Mouse (Mus musculus) heart, embryonic 16.5 days (tissue): ENCODE results near the gene Cabp2. TPM values are rescaled to one million over a fixed set of nuclear protein-coding genes. Genes with fewer than 3 reads are reported as not detected.
"Not testable (repeated sequence)": the region's sequence is repeated elsewhere in the genome, so short reads cannot be mapped to it uniquely, and the experiment has no call there.

ENCODE experiments used
- ATAC-seq: fragments of 200-750 bp; cut with Nextera tagmentation; replicated peaks from 2 replicates; pipeline ENCODE4 v1.8.0; 2017; ENCODE audit warnings: moderate number of reproducible peaks; ENCODE audit not compliant: insufficient read depth, low FRiP score; ENCODE audit errors: extremely low read depth
- H3K27ac ChIP-seq: fragments of 300-500 bp; sonication (generic); 2 replicates; pipeline ENCODE4 v1.5.1; 2014; ENCODE audit warnings: mild to moderate bottlenecking, low read length, control low read depth, moderate library complexity
- H3K27me3 ChIP-seq: fragments of 300-500 bp; sonication (generic); 2 replicates; pipeline ENCODE4 v1.6.1; 2014; ENCODE audit warnings: low read length, mixed read lengths; ENCODE audit not compliant: control insufficient read depth, insufficient read depth
- H3K36me3 ChIP-seq: fragments of 300-500 bp; sonication (generic); 2 replicates; pipeline ENCODE4 v1.6.1; 2014; ENCODE audit not compliant: control insufficient read depth, insufficient read depth
- H3K4me1 ChIP-seq: fragments of 300-500 bp; sonication (generic); 2 replicates; pipeline ENCODE4 v1.6.1; 2014; ENCODE audit warnings: low read length, mixed read lengths; ENCODE audit not compliant: control insufficient read depth, insufficient read depth
- H3K4me2 ChIP-seq: fragments of 300-500 bp; sonication (generic); 2 replicates; pipeline ENCODE4 v1.6.1; 2014; ENCODE audit warnings: low read depth, mild to moderate bottlenecking, control low read depth, low read length
- H3K4me3 ChIP-seq: fragments of 300-500 bp; sonication (generic); 2 replicates; pipeline ENCODE4 v1.5.1; 2014; ENCODE audit warnings: mild to moderate bottlenecking, control low read depth, low read length
- H3K9ac ChIP-seq: fragments of 300-500 bp; sonication (generic); 2 replicates; pipeline ENCODE4 v1.6.1; 2014; ENCODE audit warnings: low read length, control low read depth
- H3K9me3 ChIP-seq: fragments of 300-500 bp; sonication (generic); replicated peaks from 2 replicates; pipeline ENCODE4 v1.6.1; 2016; ENCODE audit warnings: low read length; ENCODE audit not compliant: control insufficient read depth
- WGBS: fragments of 180-500 bp; shearing (Covaris S2); extraction: QIAGEN DNeasy Blood & Tissue Kit; methylation state at CpG from one replicate; pipeline ENCODE4 v1.1.7; 2014; 5-methylcytosine and 5-hydroxymethylcytosine counted together
- polyA plus RNA-seq: library from polyadenylated mRNA; unstranded; fragments of >200 nt; fragmentation: Nextera tagmentation; extraction: Ambion mirVana; gene quantifications from 2 replicates; pipeline ENCODE4 v1.2.1, GENCODE M21; 2015

The Cabp2 gene
- polyA plus RNA-seq: not detected in 2 replicates

DNA sequence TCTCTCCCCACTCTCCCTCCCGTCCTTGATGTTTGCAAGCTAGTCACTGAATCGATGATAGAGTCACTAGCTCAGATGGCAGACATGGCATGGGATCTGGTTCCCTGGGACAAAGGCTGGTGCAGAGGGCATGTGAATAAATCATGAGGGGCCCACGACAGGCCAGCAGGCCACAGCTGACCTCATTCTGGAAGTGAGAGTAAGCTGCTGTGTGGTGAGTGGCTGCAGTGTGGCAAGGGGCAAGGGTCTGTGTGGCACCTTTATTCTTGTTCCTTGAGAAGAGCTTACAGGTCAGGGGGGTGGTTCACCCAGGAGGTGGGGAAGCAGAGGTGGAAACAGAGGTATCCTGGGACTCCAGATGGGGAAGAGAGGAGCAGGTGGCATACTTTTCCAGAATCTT, at the start of gene Cabp2:
TSS of gene Cabp2 (plus strand) at position 185 of the 400 bp plus-strand sequence.
- H3K9ac ChIP-seq: no peak within 1 kb of the TSS
- no peaks in the 10 kb centered on the region for H3K36me3 ChIP-seq
- H3K4me2 ChIP-seq: no peak within 1 kb of the TSS
- no peak for ATAC-seq
- no peaks in the 10 kb centered on the region for H3K27me3 ChIP-seq
- 70% methylated on average over 3 of the region's 3 CpGs for WGBS
- H3K9me3 ChIP-seq: no peaks in the 10 kb centered on the region
- H3K4me3 ChIP-seq: no peak within 1 kb of the TSS
- H3K27ac ChIP-seq: no peak within 1 kb of the TSS
- H3K4me1 ChIP-seq: no peaks in the 10 kb centered on the region

- Histone ChIP-seq H3K27me3 (no peaks in the 10 kb centered on the region), H3K9me3 (no peaks in the 10 kb centered on the region), H3K9ac (no peak overlapping the region), H3K27ac (no peak overlapping the region), H3K4me2 (no peak overlapping the region), H3K4me1 (peaks cover 9% of the 10 kb centered on the region; the same call in 1 of the 2 replicates), H3K4me3 (no peak overlapping the region), H3K36me3 (peaks cover 2% of the 10 kb centered on the region)
- 45% methylated on average over 7 of the region's 7 CpGs for WGBS
- no peak for ATAC-seq
These were observed 48.7 kb upstream of the Cabp2 start for GRCm38 (mm10) chr19:4032668-4033067.

DNA sequence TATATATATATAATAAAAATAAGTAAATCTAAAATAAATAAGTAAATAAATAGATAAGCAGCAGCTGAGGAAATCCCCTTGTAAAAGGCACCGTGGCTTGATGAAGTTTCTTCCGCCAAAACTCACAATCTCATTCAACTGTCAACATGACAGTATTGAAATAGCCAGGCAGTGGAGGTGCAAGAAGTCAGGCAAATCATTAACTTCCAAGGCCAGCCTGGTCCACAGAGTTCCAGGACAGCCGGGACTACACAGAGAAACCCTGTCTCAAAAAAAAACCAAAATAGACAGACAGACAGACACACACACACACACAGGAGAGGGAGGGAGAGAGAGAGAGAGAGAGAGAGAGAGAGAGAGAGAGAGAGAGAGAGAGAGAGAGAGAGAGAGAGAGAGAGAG, 48.1 kb upstream of the Cabp2 start:
- Histone ChIP-seq H3K4me1 (peaks cover 10% of the 10 kb centered on the region; the same call in 1 of the 2 replicates), H3K9me3 (no peaks in the 10 kb centered on the region), H3K9ac (no peak overlapping the region), H3K4me2 (no peak overlapping the region), H3K36me3 (peaks cover 2% of the 10 kb centered on the region), H3K4me3 (no peak overlapping the region), H3K27me3 (no peaks in the 10 kb centered on the region), H3K27ac (no peak overlapping the region)
- WGBS: 64% methylated on average over 3 of the region's 3 CpGs
- ATAC-seq: no peak

DNA sequence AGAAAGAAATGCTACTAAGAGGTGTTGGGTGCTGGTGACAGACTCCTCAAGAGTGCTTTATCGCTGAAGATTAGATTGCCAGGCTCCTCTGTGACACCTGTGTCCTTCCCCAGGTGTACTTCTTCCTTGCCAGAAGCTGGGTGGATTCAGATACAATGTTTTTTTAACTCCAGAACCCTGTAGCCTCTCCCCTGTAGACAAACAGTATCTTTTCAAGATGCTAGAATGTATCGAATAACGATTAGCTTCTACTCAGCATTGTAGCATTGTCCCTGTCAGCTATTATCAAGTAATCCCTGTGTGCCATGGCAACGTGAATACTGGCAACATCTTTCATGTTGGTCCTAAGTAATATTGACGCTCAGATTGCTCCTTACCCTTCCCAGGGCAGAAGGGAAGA, 47.6 kb upstream of the Cabp2 start:
- 60% methylated on average over 5 of the region's 5 CpGs for WGBS
- Histone ChIP-seq H3K36me3 (peaks cover 2% of the 10 kb centered on the region), H3K9me3 (no peaks in the 10 kb centered on the region), H3K27me3 (no peaks in the 10 kb centered on the region), H3K4me3 (no peak overlapping the region), H3K27ac (no peak overlapping the region), H3K4me1 (peaks cover 12% of the 10 kb centered on the region; the same call in 1 of the 2 replicates), H3K9ac (no peak overlapping the region), H3K4me2 (no peak overlapping the region)
- ATAC-seq: no peak

GRCm38 (mm10) chr19:4036327-4037045, 44.9 kb upstream of the Cabp2 start:
- no peak for ATAC-seq
- no peak overlapping the region for H3K9ac ChIP-seq
- no peak overlapping the region for H3K27ac ChIP-seq
- no peak overlapping the region for H3K4me2 ChIP-seq
- H3K36me3 ChIP-seq: peaks cover 2% of the 10 kb centered on the region
- no peaks in the 10 kb centered on the region for H3K9me3 ChIP-seq
- H3K4me1 ChIP-seq: peaks cover 12% of the 10 kb centered on the region; the same call in 1 of the 2 replicates
- H3K27me3 ChIP-seq: no peaks in the 10 kb centered on the region
- no peak overlapping the region for H3K4me3 ChIP-seq
- WGBS: 74% methylated on average over 12 of the region's 12 CpGs

DNA sequence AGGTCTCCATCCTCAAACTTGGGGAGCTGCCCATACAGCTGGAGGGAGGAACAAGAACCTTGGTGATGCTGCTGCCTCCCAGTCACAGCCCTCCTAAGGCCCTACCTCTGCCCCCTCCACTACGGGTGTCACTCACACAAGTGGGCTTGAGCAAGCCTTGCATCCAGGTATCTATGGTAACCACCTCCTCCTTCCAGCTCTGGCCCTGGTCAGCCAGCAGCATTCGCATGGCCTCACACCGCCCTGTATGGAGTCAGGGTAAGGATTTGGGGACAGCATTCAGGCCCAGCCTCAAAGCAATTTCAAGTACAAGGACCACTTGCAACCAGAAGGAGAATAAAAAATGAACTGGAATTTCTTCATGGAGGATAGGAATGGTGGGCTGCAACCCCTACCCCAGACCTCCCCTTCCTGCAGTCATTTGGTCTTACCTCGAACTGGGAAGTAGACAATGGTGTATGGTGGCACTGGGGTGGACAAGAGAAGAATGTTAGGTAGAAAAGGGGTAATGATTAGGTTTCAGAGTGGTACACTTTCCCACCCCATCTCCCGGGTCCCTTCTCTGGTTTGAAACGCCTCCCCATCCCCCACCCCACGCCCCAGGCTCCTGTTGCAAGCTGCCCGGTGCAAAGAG, 44.1 kb upstream of the Cabp2 start:
- H3K27ac ChIP-seq: peak overlapping the region; percentile 85
- peak overlapping the region; percentile 85 for H3K4me2 ChIP-seq
- not testable (repeated sequence) for H3K36me3 ChIP-seq, H3K27me3 ChIP-seq, H3K9me3 ChIP-seq
- H3K4me3 ChIP-seq: peak overlapping the region; percentile 67
- H3K4me1 ChIP-seq: peaks cover 12% of the 10 kb centered on the region; the same call in 1 of the 2 replicates
- H3K9ac ChIP-seq: peak overlapping the region; percentile 89
- ATAC-seq: 0 out of 2 replicates have a peak, but pooled peaks have one; percentile 5
- WGBS: 29% methylated on average over 7 of the region's 8 CpGs

DNA sequence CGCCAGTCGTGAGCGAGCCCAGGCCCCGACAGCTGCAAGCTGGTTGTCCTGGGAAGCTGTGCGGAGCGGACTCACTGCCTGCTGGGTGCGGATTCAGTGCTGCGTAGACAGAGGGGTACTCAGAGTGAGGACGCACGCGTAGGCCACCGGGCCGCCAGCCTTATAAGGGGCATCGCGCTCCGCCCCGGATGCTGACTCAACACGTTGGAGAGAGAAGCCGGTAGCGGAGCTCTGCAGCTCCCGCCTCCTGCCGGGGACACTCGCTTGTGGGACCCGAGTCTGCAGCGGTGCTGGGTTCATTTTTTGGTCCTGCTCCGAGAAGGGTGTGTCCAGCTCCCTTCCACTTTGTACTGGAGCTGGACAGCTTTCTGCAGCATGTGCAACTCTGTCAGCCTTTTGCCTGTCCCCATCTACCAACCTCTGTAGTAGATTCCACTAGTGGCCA, 43.6 kb upstream of the Cabp2 start, which contains the start of gene Gstp1:
TSS of gene Gstp1 (minus strand) at position 198 of the 445 bp plus-strand sequence.
- Histone ChIP-seq H3K4me1 (peaks cover 12% of the 10 kb centered on the region; the same call in 1 of the 2 replicates), H3K4me2 (peak within 1 kb of the TSS; percentile 85), H3K36me3 (peaks cover 2% of the 10 kb centered on the region), H3K9me3 (no peaks in the 10 kb centered on the region), H3K27me3 (no peaks in the 10 kb centered on the region), H3K27ac (peak within 1 kb of the TSS; percentile 85), H3K4me3 (peak within 1 kb of the TSS; percentile 67), H3K9ac (peak within 1 kb of the TSS; percentile 89)
- under 1% methylated on average over 26 of the region's 26 CpGs for WGBS
- ATAC-seq: peak; percentile 93

DNA sequence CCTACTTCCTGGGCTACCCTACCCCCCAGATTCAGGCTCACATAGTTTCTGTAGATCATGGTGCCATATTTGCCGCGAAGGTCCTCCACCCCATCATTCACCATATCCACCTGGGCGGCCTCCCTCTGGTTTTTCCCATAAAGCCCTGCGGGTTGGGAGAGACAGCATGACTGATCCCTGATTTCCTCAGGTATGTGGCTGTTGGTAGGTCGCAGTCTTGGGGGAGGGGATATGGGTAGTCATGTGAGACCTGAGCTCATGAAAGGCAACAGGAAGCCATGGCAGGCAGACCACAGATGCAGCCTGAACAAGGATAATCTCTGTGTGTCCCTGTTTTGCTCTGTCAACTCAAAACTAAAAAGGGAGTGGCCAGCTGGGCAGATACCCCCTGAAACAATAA, 40.4 kb upstream of the Cabp2 start:
- H3K4me3 ChIP-seq, ATAC-seq, H3K9me3 ChIP-seq, H3K9ac ChIP-seq, H3K4me2 ChIP-seq, H3K27me3 ChIP-seq, H3K36me3 ChIP-seq, H3K27ac ChIP-seq: not testable (repeated sequence)
- peaks cover 12% of the 10 kb centered on the region; the same call in 1 of the 2 replicates for H3K4me1 ChIP-seq
- WGBS: 84% methylated on average over 5 of the region's 5 CpGs

DNA sequence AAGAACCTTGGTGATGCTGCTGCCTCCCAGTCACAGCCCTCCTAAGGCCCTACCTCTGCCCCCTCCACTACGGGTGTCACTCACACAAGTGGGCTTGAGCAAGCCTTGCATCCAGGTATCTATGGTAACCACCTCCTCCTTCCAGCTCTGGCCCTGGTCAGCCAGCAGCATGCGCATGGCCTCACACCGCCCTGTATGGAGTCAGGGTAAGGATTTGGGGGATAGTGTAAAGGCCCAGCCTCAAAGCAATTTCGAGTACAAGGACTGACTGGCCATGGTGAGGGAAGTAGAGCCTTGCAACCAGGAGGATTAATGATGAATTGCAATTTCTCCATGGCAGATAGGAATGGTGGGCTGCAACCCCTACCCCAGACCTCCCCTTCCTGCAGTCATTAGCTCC, 39.9 kb upstream of the Cabp2 start:
- H3K27ac ChIP-seq, H3K9me3 ChIP-seq, ATAC-seq, H3K27me3 ChIP-seq, H3K4me3 ChIP-seq, H3K9ac ChIP-seq, H3K36me3 ChIP-seq, H3K4me1 ChIP-seq, H3K4me2 ChIP-seq: not testable (repeated sequence)
- 77% methylated on average over 3 of the region's 4 CpGs for WGBS
